Comparison of ENCODE assay signal across 18 mouse cellular contexts in the genomic region with DNA sequence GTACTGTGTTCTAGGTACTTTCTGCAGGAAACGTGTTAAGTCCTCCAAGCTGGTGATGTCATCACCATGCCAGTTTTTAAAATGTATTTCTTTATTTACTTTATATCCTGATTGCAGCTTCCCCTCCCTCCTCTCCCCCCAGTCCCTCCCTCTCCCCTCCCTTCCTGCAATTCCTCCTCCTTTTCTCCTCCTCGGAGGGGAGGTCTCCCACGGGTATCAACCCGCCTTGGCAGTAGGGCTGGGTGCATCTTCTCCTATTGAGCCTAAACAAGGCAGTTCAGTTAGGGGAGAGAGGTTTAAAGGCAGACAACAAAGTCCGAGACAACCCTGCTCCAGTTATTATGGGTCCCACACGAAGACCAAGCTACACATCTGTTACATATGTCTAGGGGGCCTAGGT. TPM values are rescaled to one million over a fixed set of nuclear protein-coding genes. Genes with fewer than 3 reads are reported as not detected.
DNase-seq lines count a peak whose midpoint lies in the region; ATAC-seq and TF ChIP-seq lines count a peak whose summit lies in the region.
"Had no signal": no experiment of that assay in that cellular context is flagged by ENCODE, and none has a peak within 500 bp of the region (broad histone marks: within the 10 kb centered on the region; RNA-seq: fewer than 3 reads in every experiment).

No protein-coding gene starts in this region.

- WGBS in hindbrain, embryonic 13.5 days, result 50% methylated on average over 6 of the region's 6 CpGs
- 51% methylated on average over 6 of the region's 6 CpGs for WGBS in hindbrain, postnatal 0 days
- WGBS in lung, embryonic 15.5 days, result 46% methylated on average over 6 of the region's 6 CpGs
- 57% methylated on average over 6 of the region's 6 CpGs for WGBS in heart, embryonic 16.5 days
- WGBS in liver, embryonic 13.5 days (ENCODE audit: insufficient replicate concordance), result 60% methylated on average over 6 of the region's 6 CpGs

- H3K4me2 ChIP-seq in hindbrain, embryonic 13.5 days, result no peak overlapping the region
- H3K4me2 ChIP-seq in hindbrain, postnatal 0 days (ENCODE audit: low read depth, low read length), result no peak overlapping the region
- no peak overlapping the region for H3K4me2 ChIP-seq in lung, embryonic 15.5 days
- no peak overlapping the region for H3K4me2 ChIP-seq in heart, embryonic 16.5 days (ENCODE audit: low read depth, low read length)
- no peak overlapping the region for H3K4me2 ChIP-seq in liver, embryonic 13.5 days
- H3K4me2 ChIP-seq: embryonic facial prominence, embryonic 12.5 days; midbrain, embryonic 15.5 days had no signal

- no peak for DNase-seq in hindbrain, postnatal 0 days (ENCODE audit: low spot score)
- DNase-seq in lung, postnatal 25 days (ENCODE audit: low spot score), result no peak
- no peak for DNase-seq in liver, embryonic 13.5 days
- DNase-seq: adrenal gland, adult 2 months; cerebellum, postnatal 36 days; layer of hippocampus, adult 9-11 months had no signal

- H3K4me3 ChIP-seq in hindbrain, embryonic 13.5 days, result no peak overlapping the region
- H3K4me3 ChIP-seq in hindbrain, postnatal 0 days (ENCODE audit: low read length), result no peak overlapping the region
- no peak overlapping the region for H3K4me3 ChIP-seq in lung, embryonic 15.5 days
- H3K4me3 ChIP-seq in heart, embryonic 16.5 days (ENCODE audit: low read length), result no peak overlapping the region
- H3K4me3 ChIP-seq in liver, embryonic 13.5 days (replicated peaks), result no peak overlapping the region
- H3K4me3 ChIP-seq: embryonic facial prominence, embryonic 12.5 days; midbrain, embryonic 15.5 days had no signal

- no peak for ATAC-seq in hindbrain, embryonic 13.5 days (ENCODE audit: low FRiP score)
- ATAC-seq in hindbrain, postnatal 0 days, result no peak
- ATAC-seq in lung, embryonic 15.5 days (ENCODE audit: borderline replicate concordance, extremely low read depth, low FRiP score, low TSS enrichment), result no peak
- no peak for ATAC-seq in heart, embryonic 16.5 days (replicated peaks; ENCODE audit: extremely low read depth, insufficient read depth, low FRiP score)
- no peak for ATAC-seq in liver, embryonic 13.5 days (ENCODE audit: low read depth)
- no peak for ATAC-seq in frontal cortex, adult (ENCODE audit: low TSS enrichment)
- ATAC-seq: midbrain, embryonic 15.5 days had no signal

- H3K27ac ChIP-seq in hindbrain, embryonic 13.5 days, result 0 out of 2 replicates have a peak overlapping the region, but pooled peaks have one; percentile 30
- H3K27ac ChIP-seq in hindbrain, postnatal 0 days, result no peak overlapping the region
- peak overlapping the region; percentile 67; the same call in 1 of the 2 replicates for H3K27ac ChIP-seq in lung, embryonic 15.5 days
- peak overlapping the region; percentile 68 for H3K27ac ChIP-seq in heart, embryonic 16.5 days (ENCODE audit: low read length)
- H3K27ac ChIP-seq in liver, embryonic 13.5 days, result 0 out of 2 replicates have a peak overlapping the region, but pooled peaks have one; percentile 2
- H3K27ac ChIP-seq: embryonic facial prominence, embryonic 12.5 days; midbrain, embryonic 15.5 days had no signal

- H3K4me1 ChIP-seq in hindbrain, embryonic 13.5 days (replicated peaks), result peaks cover 12% of the 10 kb centered on the region
- H3K4me1 ChIP-seq in hindbrain, postnatal 0 days (ENCODE audit: insufficient read depth, low read length), result no peaks in the 10 kb centered on the region
- peaks cover 28% of the 10 kb centered on the region for H3K4me1 ChIP-seq in lung, embryonic 15.5 days
- H3K4me1 ChIP-seq in heart, embryonic 16.5 days (ENCODE audit: control insufficient read depth, insufficient read depth, low read length), result peaks cover 11% of the 10 kb centered on the region
- no peaks in the 10 kb centered on the region for H3K4me1 ChIP-seq in liver, embryonic 13.5 days (replicated peaks)

- H3K36me3 ChIP-seq in hindbrain, embryonic 13.5 days, result no peaks in the 10 kb centered on the region
- H3K36me3 ChIP-seq in hindbrain, postnatal 0 days (ENCODE audit: insufficient read depth, low read length), result no peaks in the 10 kb centered on the region
- H3K36me3 ChIP-seq in lung, embryonic 15.5 days, result no peaks in the 10 kb centered on the region
- H3K36me3 ChIP-seq in heart, embryonic 16.5 days (ENCODE audit: control insufficient read depth, insufficient read depth), result no peaks in the 10 kb centered on the region
- no peaks in the 10 kb centered on the region for H3K36me3 ChIP-seq in liver, embryonic 13.5 days
- H3K36me3 ChIP-seq: embryonic facial prominence, embryonic 12.5 days; midbrain, embryonic 15.5 days had no signal

- no peaks in the 10 kb centered on the region for H3K9me3 ChIP-seq in hindbrain, embryonic 13.5 days
- H3K9me3 ChIP-seq in hindbrain, postnatal 0 days (ENCODE audit: low read length), result no peaks in the 10 kb centered on the region
- no peaks in the 10 kb centered on the region for H3K9me3 ChIP-seq in lung, embryonic 15.5 days
- no peaks in the 10 kb centered on the region for H3K9me3 ChIP-seq in heart, embryonic 16.5 days (replicated peaks; ENCODE audit: control insufficient read depth, low read length)
- no peaks in the 10 kb centered on the region for H3K9me3 ChIP-seq in liver, embryonic 13.5 days (replicated peaks)
- H3K9me3 ChIP-seq: embryonic facial prominence, embryonic 12.5 days; midbrain, embryonic 15.5 days had no signal

- no peak for TF ChIP-seq CTCF in hindbrain, postnatal 0 days (IDR thresholded peaks at IDR 0.05; ENCODE audit: low read depth)

- H3K9ac ChIP-seq in hindbrain, embryonic 13.5 days, result no peak overlapping the region
- no peak overlapping the region for H3K9ac ChIP-seq in hindbrain, postnatal 0 days (replicated peaks; ENCODE audit: low read length)
- no peak overlapping the region for H3K9ac ChIP-seq in lung, embryonic 15.5 days
- H3K9ac ChIP-seq in heart, embryonic 16.5 days (ENCODE audit: low read length), result no peak overlapping the region
- H3K9ac ChIP-seq in liver, embryonic 13.5 days, result no peak overlapping the region
- H3K9ac ChIP-seq: embryonic facial prominence, embryonic 12.5 days; midbrain, embryonic 15.5 days had no signal

- H3K27me3 ChIP-seq in hindbrain, embryonic 13.5 days, result 0 out of 2 replicates have a peak, but pooled peaks cover 2% of the 10 kb centered on the region
- no peaks in the 10 kb centered on the region for H3K27me3 ChIP-seq in hindbrain, postnatal 0 days (ENCODE audit: insufficient read depth, low read length)
- no peaks in the 10 kb centered on the region; the same call in 1 of the 2 replicates for H3K27me3 ChIP-seq in lung, embryonic 15.5 days
- H3K27me3 ChIP-seq in heart, embryonic 16.5 days (ENCODE audit: control insufficient read depth, insufficient read depth, low read length), result 0 out of 2 replicates have a peak, but pooled peaks cover 2% of the 10 kb centered on the region
- H3K27me3 ChIP-seq in liver, embryonic 13.5 days, result peaks cover 11% of the 10 kb centered on the region
- H3K27me3 ChIP-seq: midbrain, embryonic 15.5 days had no signal

RNA-seq across cellular contexts. Expression of a gene that starts 12.1 kb away (rescaled TPM):
- 0.30 and 0.57 TPM in 2 replicates for polyA plus RNA-seq in hindbrain, embryonic 13.5 days (2015; fragmentation: Nextera tagmentation; extraction: Ambion mirVana)
- 1.0 and 1.1 TPM in 2 replicates for total RNA-seq in hindbrain, postnatal 0 days (2014; rRNA removed)
- polyA plus RNA-seq in hindbrain, postnatal 0 days (2015; fragmentation: Nextera tagmentation; extraction: Ambion mirVana), result 0.57 and 0.65 TPM in 2 replicates
- 8.0 and 8.5 TPM in 2 replicates for polyA plus RNA-seq in lung, embryonic 15.5 days (2015; fragmentation: Nextera tagmentation; extraction: Ambion mirVana)
- polyA plus RNA-seq in heart, embryonic 16.5 days (2015; fragmentation: Nextera tagmentation; extraction: Ambion mirVana), result 12.8 and 14.8 TPM in 2 replicates
- polyA plus RNA-seq in liver, embryonic 13.5 days (2015; fragmentation: Nextera tagmentation; extraction: Ambion mirVana), result 0.89 and 0.95 TPM in 2 replicates

RNA-seq across cellular contexts. Expression of a gene that starts 16.0 kb away (rescaled TPM):
- polyA plus RNA-seq in hindbrain, embryonic 13.5 days (2015; fragmentation: Nextera tagmentation; extraction: Ambion mirVana), result not detected in 2 replicates
- total RNA-seq in hindbrain, postnatal 0 days (2014; rRNA removed), result not detected in 2 replicates
- polyA plus RNA-seq in hindbrain, postnatal 0 days (2015; fragmentation: Nextera tagmentation; extraction: Ambion mirVana), result not detected in 2 replicates
- 1.7 TPM in 1 of 2 replicates, not detected in the other for polyA plus RNA-seq in lung, embryonic 15.5 days (2015; fragmentation: Nextera tagmentation; extraction: Ambion mirVana)
- 0.88 TPM in 1 of 2 replicates, not detected in the other for polyA plus RNA-seq in heart, embryonic 16.5 days (2015; fragmentation: Nextera tagmentation; extraction: Ambion mirVana)
- polyA plus RNA-seq in liver, embryonic 13.5 days (2015; fragmentation: Nextera tagmentation; extraction: Ambion mirVana), result not detected in 2 replicates
- total RNA-seq: adrenal gland, adult 2 months; gastrocnemius, postnatal 25 days; left cerebral cortex, postnatal 25 days had no signal
- polyA plus RNA-seq: embryonic facial prominence, embryonic 12.5 days; forebrain, embryonic 14.5 days; liver, embryonic 16.5 days; midbrain, embryonic 15.5 days; neural tube, embryonic 11.5 days had no signal

RNA-seq across cellular contexts. Expression of a gene that starts 30.4 kb away (rescaled TPM):
- polyA plus RNA-seq in hindbrain, embryonic 13.5 days (2015; fragmentation: Nextera tagmentation; extraction: Ambion mirVana), result 168 and 169 TPM in 2 replicates
- total RNA-seq in hindbrain, postnatal 0 days (2014; rRNA removed), result 182 and 196 TPM in 2 replicates
- 162 and 163 TPM in 2 replicates for polyA plus RNA-seq in hindbrain, postnatal 0 days (2015; fragmentation: Nextera tagmentation; extraction: Ambion mirVana)
- polyA plus RNA-seq in lung, embryonic 15.5 days (2015; fragmentation: Nextera tagmentation; extraction: Ambion mirVana), result 97.7 and 104 TPM in 2 replicates
- 76.4 and 81.7 TPM in 2 replicates for polyA plus RNA-seq in heart, embryonic 16.5 days (2015; fragmentation: Nextera tagmentation; extraction: Ambion mirVana)
- polyA plus RNA-seq in liver, embryonic 13.5 days (2015; fragmentation: Nextera tagmentation; extraction: Ambion mirVana), result 49.0 and 52.9 TPM in 2 replicates

RNA-seq across cellular contexts. Expression of a gene that starts 34.7 kb away (rescaled TPM):
- polyA plus RNA-seq in hindbrain, embryonic 13.5 days (2015; fragmentation: Nextera tagmentation; extraction: Ambion mirVana), result not detected in 2 replicates
- total RNA-seq in hindbrain, postnatal 0 days (2014; rRNA removed), result not detected in 2 replicates
- not detected in 2 replicates for polyA plus RNA-seq in hindbrain, postnatal 0 days (2015; fragmentation: Nextera tagmentation; extraction: Ambion mirVana)
- polyA plus RNA-seq in lung, embryonic 15.5 days (2015; fragmentation: Nextera tagmentation; extraction: Ambion mirVana), result not detected in 2 replicates
- polyA plus RNA-seq in heart, embryonic 16.5 days (2015; fragmentation: Nextera tagmentation; extraction: Ambion mirVana), result not detected in 2 replicates
- polyA plus RNA-seq in liver, embryonic 13.5 days (2015; fragmentation: Nextera tagmentation; extraction: Ambion mirVana), result not detected in 2 replicates
- total RNA-seq: gastrocnemius, postnatal 25 days; left cerebral cortex, postnatal 25 days had no signal
- polyA plus RNA-seq: embryonic facial prominence, embryonic 12.5 days; forebrain, embryonic 14.5 days; liver, embryonic 16.5 days; midbrain, embryonic 15.5 days; neural tube, embryonic 11.5 days; thymus, postnatal 0 days had no signal

RNA-seq across cellular contexts. Expression of a gene that starts 39.7 kb away (rescaled TPM):
- polyA plus RNA-seq in hindbrain, embryonic 13.5 days (2015; fragmentation: Nextera tagmentation; extraction: Ambion mirVana), result not detected in 2 replicates
- total RNA-seq in hindbrain, postnatal 0 days (2014; rRNA removed), result not detected in 2 replicates
- not detected in 2 replicates for polyA plus RNA-seq in hindbrain, postnatal 0 days (2015; fragmentation: Nextera tagmentation; extraction: Ambion mirVana)
- polyA plus RNA-seq in lung, embryonic 15.5 days (2015; fragmentation: Nextera tagmentation; extraction: Ambion mirVana), result not detected in 2 replicates
- not detected in 2 replicates for polyA plus RNA-seq in heart, embryonic 16.5 days (2015; fragmentation: Nextera tagmentation; extraction: Ambion mirVana)
- not detected in 2 replicates for polyA plus RNA-seq in liver, embryonic 13.5 days (2015; fragmentation: Nextera tagmentation; extraction: Ambion mirVana)
- total RNA-seq: adrenal gland, adult 2 months; gastrocnemius, postnatal 25 days; left cerebral cortex, postnatal 25 days had no signal
- polyA plus RNA-seq: adrenal gland, adult 2 months; embryonic facial prominence, embryonic 12.5 days; forebrain, embryonic 14.5 days; liver, embryonic 16.5 days; midbrain, embryonic 15.5 days; neural tube, embryonic 11.5 days; thymus, postnatal 0 days had no signal
